Mouse (Mus musculus) fat pad, adult 2 months (tissue): ENCODE measurements at regions not wholly inside any gene's neighbourhood (a gene's known extent, or its start where the extent isn't known, plus 50 kb on each side); places are given as distances from the start of the nearest gene placed in this dataset.

Experiments used
- DNase-seq: peaks from one replicate; pipeline ENCODE4 v3.0.0-alpha.2; 2011; ENCODE audit warnings: low read depth, low spot score; ENCODE audit errors: extremely low read depth

GRCm38 (mm10) chr8:128109036-128109435 lies 249.4 kb upstream of the Nrp1 start:
- DNase-seq = no peak

- DNase-seq = no peak
Measured at GRCm38 (mm10) chr8:128111132-128111531, 247.3 kb upstream of the Nrp1 start.

- DNase-seq = no peak
Measured at GRCm38 (mm10) chr8:128113116-128113515, 245.3 kb upstream of the Nrp1 start.

- DNase-seq = no peak
Measured at GRCm38 (mm10) chr8:128141290-128141966, 217.0 kb upstream of the Nrp1 start.

- no peak for DNase-seq
Measured at GRCm38 (mm10) chr8:128148351-128148942, 210.0 kb upstream of the Nrp1 start.

GRCm38 (mm10) chr8:128155604-128156003 lies 202.8 kb upstream of the Nrp1 start:
- DNase-seq = no peak

- no peak for DNase-seq
Measured at GRCm38 (mm10) chr8:128156221-128156620, 202.2 kb upstream of the Nrp1 start.

- DNase-seq = no peak
Measured at GRCm38 (mm10) chr8:128162857-128163256, 195.5 kb upstream of the Nrp1 start.

GRCm38 (mm10) chr8:128164976-128165375 lies 193.4 kb upstream of the Nrp1 start:
- no peak for DNase-seq

- no peak for DNase-seq
Measured at GRCm38 (mm10) chr8:128165591-128165990, 192.8 kb upstream of the Nrp1 start.

GRCm38 (mm10) chr8:128166097-128166496 lies 192.3 kb upstream of the Nrp1 start:
- no peak for DNase-seq

GRCm38 (mm10) chr8:128168819-128169218 lies 189.6 kb upstream of the Nrp1 start:
- no peak for DNase-seq

- no peak for DNase-seq
Measured at GRCm38 (mm10) chr8:128171116-128171515, 187.3 kb upstream of the Nrp1 start.

GRCm38 (mm10) chr8:128180214-128180613 lies 178.2 kb upstream of the Nrp1 start:
- no peak for DNase-seq

- DNase-seq = no peak
Measured at GRCm38 (mm10) chr8:128183081-128183480, 175.3 kb upstream of the Nrp1 start.

GRCm38 (mm10) chr8:128188321-128188720 lies 170.1 kb upstream of the Nrp1 start:
- no peak for DNase-seq

- no peak for DNase-seq
Measured at GRCm38 (mm10) chr8:128193293-128193887, 165.0 kb upstream of the Nrp1 start.

GRCm38 (mm10) chr8:128200815-128201214 lies 157.6 kb upstream of the Nrp1 start:
- no peak for DNase-seq

GRCm38 (mm10) chr8:128201635-128202034 lies 156.8 kb upstream of the Nrp1 start:
- no peak for DNase-seq

- no peak for DNase-seq
Measured at GRCm38 (mm10) chr8:128202158-128202886, 156.1 kb upstream of the Nrp1 start.

- DNase-seq = no peak
Measured at GRCm38 (mm10) chr8:128204803-128205202, 153.6 kb upstream of the Nrp1 start.

- no peak for DNase-seq
Measured at GRCm38 (mm10) chr8:128207138-128207537, 151.3 kb upstream of the Nrp1 start.
